Mouse (Mus musculus): ENCODE measurements at regions not wholly inside any gene's neighbourhood (a gene's known extent, or its start where the extent isn't known, plus 50 kb on each side); places are given as distances from the start of the nearest gene placed in this dataset.

- no peak for DNase-seq
Observed at GRCm38 (mm10) chr11:84701319-84702175, 117.8 kb downstream of the Mrm1 start.

GRCm38 (mm10) chr11:84697521-84697920, 121.8 kb downstream of the Mrm1 start:
- DNase-seq: no peak

DNA sequence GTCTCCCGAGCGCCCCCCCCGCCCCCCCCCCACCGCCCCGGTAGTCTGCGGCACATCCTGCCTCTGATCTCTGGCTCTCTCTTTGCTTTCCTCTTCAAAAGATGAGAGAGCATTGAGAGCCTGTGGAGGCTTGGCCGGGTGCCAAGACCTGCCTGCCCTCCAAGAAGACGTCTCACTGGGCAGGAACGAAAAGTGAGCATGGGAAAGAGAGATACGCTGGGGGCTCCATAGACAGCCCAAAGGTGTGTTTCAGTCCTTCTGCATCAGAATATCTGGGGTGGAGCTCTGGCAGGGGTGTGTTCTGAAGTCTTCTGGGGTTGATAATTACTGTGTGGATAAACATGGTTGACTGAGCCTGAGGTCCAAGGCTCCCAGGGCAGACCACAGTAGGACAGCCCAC, 126.7 kb downstream of the Mrm1 start:
- DNase-seq: no peak

DNA sequence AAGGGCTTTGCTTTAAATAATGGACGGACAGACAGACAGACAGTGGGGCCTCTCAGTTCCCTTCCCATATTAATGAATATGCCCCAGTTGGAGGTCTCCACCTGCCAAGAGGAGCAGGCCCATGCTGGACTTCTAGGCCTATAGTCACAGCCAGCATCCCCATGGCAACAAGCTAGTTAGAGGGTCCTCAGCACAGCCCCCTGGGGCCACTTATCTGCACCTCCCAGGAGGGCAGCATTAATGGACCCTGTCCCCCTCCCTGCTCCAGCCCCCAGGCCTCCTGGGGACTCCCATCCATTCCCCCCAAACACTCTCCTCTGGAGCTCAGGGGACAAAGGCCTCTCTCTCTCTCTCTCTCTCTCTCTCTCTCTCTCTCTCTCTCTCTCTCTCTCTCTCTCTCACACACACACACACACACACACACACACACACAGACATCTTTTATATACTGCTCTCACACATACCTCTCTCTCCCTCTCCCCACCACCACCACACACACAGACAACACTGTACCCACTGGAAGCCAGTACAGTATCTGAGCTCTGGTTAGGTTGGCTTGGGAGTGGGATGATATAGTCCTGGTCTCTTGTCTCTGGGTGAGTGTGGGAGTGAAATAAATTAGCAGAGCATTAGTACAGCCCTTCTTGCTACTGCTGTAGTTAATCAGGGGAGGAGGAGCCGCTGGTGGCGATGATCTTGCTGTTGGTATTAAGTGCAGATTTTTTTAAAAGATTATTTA, 127.7 kb downstream of the Mrm1 start:
- DNase-seq: no peak

GRCm38 (mm10) chr11:84686473-84686872, 132.8 kb downstream of the Mrm1 start:
- no peak for DNase-seq

GRCm38 (mm10) chr11:84684325-84684724, 135.0 kb downstream of the Mrm1 start:
- DNase-seq: no peak

- DNase-seq: no peak
Observed at GRCm38 (mm10) chr11:84682931-84683330, 136.4 kb downstream of the Mrm1 start.

DNA sequence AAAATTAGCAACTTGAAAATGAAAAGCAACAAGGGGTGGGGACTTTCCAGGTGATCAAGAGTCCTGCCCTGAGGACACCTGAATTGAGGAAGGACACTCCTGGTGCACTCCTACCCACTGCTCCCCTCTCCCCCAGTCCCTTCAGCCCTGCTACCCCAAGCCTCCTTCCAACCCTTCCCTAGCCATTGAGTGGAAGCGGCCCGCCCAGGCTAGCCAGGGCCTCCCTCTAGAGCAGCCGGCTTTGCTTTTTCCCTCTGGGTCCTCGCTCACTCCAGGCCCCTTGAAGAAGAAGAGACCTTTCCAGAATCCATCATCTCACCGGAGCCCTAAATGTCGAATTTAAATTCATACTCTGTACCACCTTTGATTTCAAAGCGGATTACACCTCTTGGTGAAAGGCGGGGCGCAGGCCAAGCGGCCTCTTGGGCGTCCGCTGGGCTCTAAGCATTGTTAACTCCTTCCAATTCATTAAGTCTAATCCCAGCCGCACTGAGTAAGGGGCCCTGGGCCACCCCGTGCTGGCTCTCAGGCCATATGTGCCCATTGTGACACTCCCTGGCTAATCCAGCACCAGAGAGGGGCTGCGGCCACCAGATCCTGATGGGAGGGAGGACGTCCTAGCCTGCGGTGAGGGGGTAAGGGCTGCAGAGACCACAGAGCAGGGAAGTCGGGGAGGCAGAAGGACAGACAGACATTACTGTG, 142.8 kb downstream of the Mrm1 start:
- no peak for DNase-seq

DNA sequence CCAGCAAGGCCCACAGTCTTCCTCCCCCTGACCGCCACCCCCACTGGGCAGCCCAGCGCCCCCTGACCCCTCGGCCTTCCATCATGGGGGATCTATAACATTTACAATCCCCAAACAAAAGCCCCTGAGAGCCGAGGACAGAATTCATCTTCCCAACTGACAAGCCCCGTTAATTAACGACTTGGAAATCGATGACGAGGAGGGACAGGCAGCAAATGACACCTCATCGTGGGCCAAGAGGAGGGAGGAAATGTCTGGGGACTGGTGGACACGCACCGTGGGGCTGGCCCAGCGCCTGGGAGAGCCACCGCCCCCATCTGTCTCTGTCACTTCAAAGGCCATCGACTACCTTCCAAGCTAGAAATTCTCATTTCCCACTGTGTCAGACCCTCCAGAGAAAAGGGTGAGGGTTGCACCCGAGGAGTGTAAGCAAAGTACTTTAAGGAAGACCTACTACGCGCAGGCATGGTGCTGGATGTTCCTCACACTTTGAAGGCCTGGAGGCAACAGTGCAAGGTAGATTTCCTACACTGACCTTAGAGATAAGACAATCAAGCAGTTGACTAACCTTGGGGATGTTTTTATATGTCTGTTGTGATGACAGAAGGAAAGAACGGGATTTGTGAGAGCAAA, 146.4 kb downstream of the Mrm1 start:
- no peak for DNase-seq

DNA sequence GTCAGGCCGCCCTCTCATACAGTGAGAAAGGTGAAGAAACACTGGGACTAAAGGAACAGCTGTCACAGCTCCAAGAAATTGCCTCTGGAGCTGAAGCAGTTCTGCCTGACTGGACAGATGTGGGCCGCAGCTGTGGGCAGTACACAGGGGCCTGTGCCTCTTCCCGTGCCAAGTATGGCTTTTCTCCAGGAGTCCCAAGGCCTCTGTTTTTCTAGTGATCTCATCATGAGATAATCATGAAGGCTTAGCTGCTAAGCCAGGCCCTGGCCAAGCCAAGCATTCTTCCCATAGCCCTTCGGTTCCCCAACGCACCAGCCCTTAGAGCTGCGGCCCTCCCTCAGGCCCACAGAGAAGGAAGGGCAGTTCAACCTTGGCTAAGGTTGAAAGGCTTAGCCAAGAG, 146.2 kb upstream of the Lhx1 start:
- DNase-seq: no peak

- no peak for DNase-seq
Observed at GRCm38 (mm10) chr11:84667711-84668110, 142.4 kb upstream of the Lhx1 start.

GRCm38 (mm10) chr11:84664258-84664657, 138.9 kb upstream of the Lhx1 start:
- no peak for DNase-seq

- no peak for DNase-seq
Observed at GRCm38 (mm10) chr11:84661981-84662380, 136.6 kb upstream of the Lhx1 start.

GRCm38 (mm10) chr11:84660877-84661276, 135.5 kb upstream of the Lhx1 start:
- DNase-seq: no peak

GRCm38 (mm10) chr11:84659370-84659937, 134.1 kb upstream of the Lhx1 start:
- DNase-seq: no peak

- DNase-seq: no peak
Observed at GRCm38 (mm10) chr11:84653481-84653880, 128.1 kb upstream of the Lhx1 start.

- no peak for DNase-seq
Observed at GRCm38 (mm10) chr11:84648899-84649298, 123.6 kb upstream of the Lhx1 start.

DNA sequence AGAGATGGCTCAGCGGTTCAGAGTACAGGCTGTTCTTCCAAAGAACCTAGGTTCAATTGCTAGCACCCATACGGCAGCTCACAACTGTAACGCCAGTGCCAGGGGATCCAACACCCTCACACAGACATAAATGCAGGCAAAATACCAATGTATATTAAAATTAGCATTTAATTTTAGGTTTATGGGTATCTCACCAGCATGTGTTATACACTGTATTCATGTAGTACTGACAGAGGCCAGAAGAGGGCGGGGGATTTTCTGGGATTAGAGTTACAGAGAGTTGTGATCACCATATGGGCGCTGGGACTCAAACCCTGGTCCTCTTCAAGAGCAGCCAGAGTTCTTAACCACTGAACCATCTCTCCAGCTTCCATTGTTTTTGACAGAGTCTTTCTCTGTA, 121.8 kb upstream of the Lhx1 start:
- no peak for DNase-seq

GRCm38 (mm10) chr11:84643107-84643372, 117.7 kb upstream of the Lhx1 start:
- DNase-seq: no peak

GRCm38 (mm10) chr11:84642300-84643106, 117.2 kb upstream of the Lhx1 start:
- DNase-seq: peak; percentile 71

GRCm38 (mm10) chr11:84641601-84642000, 116.3 kb upstream of the Lhx1 start:
- DNase-seq: peak; percentile 28

GRCm38 (mm10) chr11:84638353-84638752, 113.0 kb upstream of the Lhx1 start:
- DNase-seq: no peak

All from cerebellum, adult 9-11 months (tissue).